Mouse (Mus musculus) heart, embryonic 14.5 days (tissue): Measurements from ENCODE around the gene Dynlt1c. TPM values are rescaled to one million over a fixed set of nuclear protein-coding genes. Genes with fewer than 3 reads are reported as not detected.
A peak's percentile ranks its signal among the peaks of the same experiment; 100 is the strongest.
"Not testable (repeated sequence)": the region's sequence is repeated elsewhere in the genome, so short reads cannot be mapped to it uniquely, and the experiment has no call there.

Experiments used
- ATAC-seq: fragments of 200-750 bp; cut with Nextera tagmentation; 2 replicates; pipeline ENCODE4 v1.8.0; 2017; ENCODE audit warnings: low read depth, moderate TSS enrichment; ENCODE audit not compliant: insufficient number of reproducible peaks, insufficient read depth, low FRiP score
- H3K27ac ChIP-seq, 2 experiments: fragments of 200-500 bp in 1 of 2; fragments of 300-500 bp in 1 of 2; sonication (generic) in 1 of 2; replicated peaks in 1 of 2; 2 replicates each; pipeline ENCODE4 v1.5.1; 2012 to 2014; ENCODE audit warnings: low read depth in 2 of 2, low read length in 2 of 2, control low read depth in 1 of 2, mild to moderate bottlenecking in 1 of 2, mixed read lengths in 1 of 2; ENCODE audit not compliant: control insufficient read depth in 1 of 2, insufficient read depth in 1 of 2
- H3K27me3 ChIP-seq: fragments of 300-500 bp; sonication (generic); 2 replicates; pipeline ENCODE4 v1.6.1; 2014; ENCODE audit warnings: mild to moderate bottlenecking, low read length, control low read depth; ENCODE audit not compliant: control insufficient read depth, insufficient read depth
- H3K36me3 ChIP-seq: fragments of 300-500 bp; sonication (generic); 2 replicates; pipeline ENCODE4 v1.6.1; 2014; ENCODE audit warnings: mild to moderate bottlenecking, control low read depth, low read length, mixed read lengths; ENCODE audit not compliant: control insufficient read depth, insufficient read depth
- H3K4me1 ChIP-seq, 2 experiments: fragments of 200-500 bp in 1 of 2; fragments of 300-500 bp in 1 of 2; sonication (generic) in 1 of 2; 2 replicates each; pipeline ENCODE4 v1.6.1; 2012 to 2014; ENCODE audit warnings: low read length in 2 of 2, control low read depth in 1 of 2, mixed read lengths in 1 of 2; ENCODE audit not compliant: control insufficient read depth in 2 of 2, insufficient read depth in 2 of 2
- H3K4me2 ChIP-seq: fragments of 300-500 bp; sonication (generic); 2 replicates; pipeline ENCODE4 v1.6.1; 2014; ENCODE audit warnings: mild to moderate bottlenecking, low read length
- H3K4me3 ChIP-seq, 2 experiments: fragments of 200-500 bp in 1 of 2; fragments of 300-500 bp in 1 of 2; sonication (generic) in 1 of 2; 2 replicates each; pipeline ENCODE4 v1.5.1; 2012 to 2014; ENCODE audit warnings: low read length in 2 of 2, mild to moderate bottlenecking in 2 of 2, control low read depth in 1 of 2, low read depth in 1 of 2, moderate library complexity in 1 of 2; ENCODE audit not compliant: control insufficient read depth in 1 of 2, insufficient read depth in 1 of 2
- H3K9ac ChIP-seq: fragments of 300-500 bp; sonication (generic); 2 replicates; pipeline ENCODE4 v1.6.1; 2014; ENCODE audit warnings: mild to moderate bottlenecking, low read length
- H3K9me3 ChIP-seq: fragments of 300-500 bp; sonication (generic); 2 replicates; pipeline ENCODE4 v1.6.1; 2016; ENCODE audit warnings: low read length, control low read depth; ENCODE audit not compliant: control insufficient read depth
- WGBS: fragments of 180-500 bp; shearing (Covaris S2); extraction: QIAGEN DNeasy Blood & Tissue Kit; methylation state at CpG from one replicate; pipeline ENCODE4 v1.1.7; 2014; 5-methylcytosine and 5-hydroxymethylcytosine counted together
- polyA plus RNA-seq: library from polyadenylated mRNA; unstranded; fragments of >200 nt; fragmentation: Nextera tagmentation; extraction: Ambion mirVana; gene quantifications from 2 replicates; pipeline ENCODE4 v1.2.1, GENCODE M21; 2014

The Dynlt1c gene
- polyA plus RNA-seq, 1 experiment from 2014 or later = 22.9 TPM

GRCm38 (mm10) chr17:6600216-6600911 lies 1.1 kb upstream of the Dynlt1c start:
- H3K4me3 ChIP-seq, H3K9me3 ChIP-seq, ATAC-seq, H3K4me2 ChIP-seq, H3K27ac ChIP-seq, H3K27me3 ChIP-seq, H3K9ac ChIP-seq, H3K36me3 ChIP-seq, H3K4me1 ChIP-seq: not testable (repeated sequence)
- 86% methylated on average over 5 of the region's 8 CpGs for whole genome bisulfite sequencing

- 0 out of 2 replicates have a peak overlapping the region, but pooled peaks have one; percentile 25 for H3K4me2 ChIP-seq
- H3K4me3 ChIP-seq, H3K36me3 ChIP-seq, H3K9ac ChIP-seq, ATAC-seq, H3K27me3 ChIP-seq, H3K9me3 ChIP-seq, H3K4me1 ChIP-seq, H3K27ac ChIP-seq: not testable (repeated sequence)
- WGBS = 3% methylated on average over 3 of the region's 4 CpGs
Measured at GRCm38 (mm10) chr17:6602205-6602604, 734 bp downstream of the Dynlt1c start.

GRCm38 (mm10) chr17:6605347-6605746 lies 3.9 kb downstream of the Dynlt1c start:
- ATAC-seq, H3K9ac ChIP-seq, H3K4me2 ChIP-seq, H3K27ac ChIP-seq, H3K4me3 ChIP-seq, H3K9me3 ChIP-seq, H3K4me1 ChIP-seq, H3K27me3 ChIP-seq, H3K36me3 ChIP-seq: not testable (repeated sequence)
- WGBS = 69% methylated on average over 1 of the region's 1 CpGs

- not testable (repeated sequence) for H3K4me2 ChIP-seq, H3K27ac ChIP-seq, ATAC-seq, H3K9me3 ChIP-seq, H3K36me3 ChIP-seq, H3K4me3 ChIP-seq, H3K4me1 ChIP-seq, H3K9ac ChIP-seq, H3K27me3 ChIP-seq
- WGBS = 91% methylated on average over 11 of the region's 14 CpGs
Measured at GRCm38 (mm10) chr17:6613524-6613923, 12.1 kb downstream of the Dynlt1c start.

GRCm38 (mm10) chr17:6614316-6614715 lies 12.8 kb downstream of the Dynlt1c start:
- not testable (repeated sequence) for H3K27me3 ChIP-seq, H3K4me3 ChIP-seq, H3K9ac ChIP-seq, ATAC-seq, H3K4me1 ChIP-seq, H3K27ac ChIP-seq, H3K36me3 ChIP-seq, H3K9me3 ChIP-seq, H3K4me2 ChIP-seq
- 79% methylated on average over 4 of the region's 9 CpGs for WGBS

- not testable (repeated sequence) for H3K9me3 ChIP-seq, ATAC-seq, H3K27ac ChIP-seq, H3K4me3 ChIP-seq, H3K4me2 ChIP-seq, H3K27me3 ChIP-seq, H3K9ac ChIP-seq, H3K36me3 ChIP-seq, H3K4me1 ChIP-seq
- 98% methylated on average over 9 of the region's 9 CpGs for WGBS
Measured at GRCm38 (mm10) chr17:6616731-6617130, 15.3 kb downstream of the Dynlt1c start.

- H3K27me3 ChIP-seq, H3K4me3 ChIP-seq, H3K4me2 ChIP-seq, H3K36me3 ChIP-seq, H3K4me1 ChIP-seq, H3K9ac ChIP-seq, H3K9me3 ChIP-seq, H3K27ac ChIP-seq, ATAC-seq: not testable (repeated sequence)
- WGBS = 60% methylated on average over 5 of the region's 13 CpGs
Measured at GRCm38 (mm10) chr17:6617689-6618400, 16.4 kb downstream of the Dynlt1c start.
